Mouse (Mus musculus): ENCODE data around the gene Egln3.

- no peak for TF ChIP-seq POLR2A (IDR thresholded peaks at IDR 0.05; ENCODE audit: borderline replicate concordance, extremely low read depth, insufficient read depth, insufficient read length, poor library complexity, severe bottlenecking)
- TF ChIP-seq CTCF (IDR thresholded peaks at IDR 0.05; ENCODE audit: borderline replicate concordance, extremely low read depth, insufficient read depth, insufficient read length), result no peak
Measured at GRCm38 (mm10) chr12:54225610-54226009, 21.9 kb upstream of the Egln3 start.

Data from brain, embryonic 14.5 days (tissue).